Mouse (Mus musculus) CH12.LX (cell line): ENCODE data around the gene Timp2. TPM values are rescaled to one million over a fixed set of nuclear protein-coding genes. Genes with fewer than 3 reads are reported as not detected.

ENCODE experiments used
- DNase-seq: peaks from one replicate; pipeline ENCODE4 v3.0.0-alpha.2; 2013; ENCODE audit errors: extremely low read depth
- H3K27ac ChIP-seq: 2 replicates; pipeline ENCODE4 v1.5.1; 2012; ENCODE audit warnings: low read depth, mild to moderate bottlenecking, control low read depth, moderate library complexity; ENCODE audit not compliant: insufficient read depth
- H3K27me3 ChIP-seq: replicated peaks from 2 replicates; pipeline ENCODE3; 2012; ENCODE audit warnings: inconsistent platforms
- H3K36me3 ChIP-seq, 2 experiments: replicated peaks in 1 of 2; 2 replicates each; pipeline versions ENCODE3 to v1.6.1; 2012; ENCODE audit warnings: inconsistent platforms in 1 of 2, low read length in 1 of 2, mild to moderate bottlenecking in 1 of 2, mixed read lengths in 1 of 2, moderate library complexity in 1 of 2; ENCODE audit not compliant: control insufficient read depth in 1 of 2, insufficient read depth in 1 of 2
- H3K4me1 ChIP-seq, 2 experiments: 2 replicates each; pipeline ENCODE4 v1.6.1; 2012; ENCODE audit warnings: inconsistent platforms in 1 of 2, moderate library complexity in 1 of 2; ENCODE audit not compliant: insufficient read depth in 2 of 2, control insufficient read depth in 1 of 2
- H3K4me2 ChIP-seq: 2 replicates; pipeline ENCODE4 v1.6.1; 2012; ENCODE audit warnings: low read depth, mild to moderate bottlenecking, control low read depth; ENCODE audit not compliant: poor library complexity, insufficient read depth, severe bottlenecking
- H3K4me3 ChIP-seq, 3 experiments: fragments of 150-350 bp in 1 of 3; sonication (generic) in 1 of 3; replicated peaks in 1 of 3; 2 replicates each; pipeline versions ENCODE3 to v1.5.1; 2011 to 2012; ENCODE audit warnings: low read depth in 2 of 3, low read length in 2 of 3, mild to moderate bottlenecking in 2 of 3, moderate library complexity in 2 of 3, control low read depth in 1 of 3, improper control_type of control experiment in 1 of 3, inconsistent platforms in 1 of 3, mixed read lengths in 1 of 3; ENCODE audit not compliant: poor library complexity in 1 of 3
- H3K79me2 ChIP-seq: replicated peaks from 2 replicates; pipeline ENCODE4 v1.6.1; 2012; ENCODE audit warnings: mild to moderate bottlenecking, moderate library complexity; ENCODE audit not compliant: control insufficient read depth, poor library complexity, insufficient read depth, severe bottlenecking; ENCODE audit errors: extremely low read depth
- H3K9ac ChIP-seq: 2 replicates; pipeline ENCODE4 v1.6.1; 2012; ENCODE audit warnings: low read depth, mild to moderate bottlenecking, control low read depth, moderate library complexity; ENCODE audit not compliant: insufficient read depth
- H3K9me3 ChIP-seq: replicated peaks from 2 replicates; pipeline ENCODE3; 2012; ENCODE audit warnings: low read length, inconsistent platforms, mixed read lengths
- BHLHE40 ChIP-seq: IDR thresholded peaks from 2 replicates; pipeline ENCODE4 v1.6.1; 2011; ENCODE audit warnings: mild to moderate bottlenecking, low read depth, low read length, improper control_type of control experiment
- CHD1 ChIP-seq: IDR thresholded peaks from 2 replicates; pipeline ENCODE4 v1.6.1; 2012; ENCODE audit warnings: low read depth, low read length, improper control_type of control experiment, inconsistent platforms
- CTCF ChIP-seq, 2 experiments: IDR thresholded peaks in 1 of 2; conservative IDR thresholded peaks in 1 of 2; 2 replicates each; pipeline ENCODE4 v1.5.1; 2011 to 2012; ENCODE audit warnings: low read depth in 2 of 2, low read length in 2 of 2, improper control_type of control experiment in 1 of 2, inconsistent platforms in 1 of 2, mild to moderate bottlenecking in 1 of 2, moderate library complexity in 1 of 2
- EP300 ChIP-seq: IDR thresholded peaks from 2 replicates; pipeline ENCODE4 v1.6.1; 2011; ENCODE audit warnings: low read length, improper control_type of control experiment
- IRF4 ChIP-seq: IDR thresholded peaks from 2 replicates; pipeline ENCODE4 v1.6.1; 2014; ENCODE audit warnings: low read depth, mild to moderate bottlenecking, inconsistent platforms, low read length, improper control_type of control experiment
- MAX ChIP-seq: IDR thresholded peaks from 2 replicates; pipeline ENCODE4 v1.6.1; 2011; ENCODE audit warnings: low read length, improper control_type of control experiment
- MEF2A ChIP-seq: IDR thresholded peaks from 2 replicates; pipeline ENCODE4 v1.6.1; 2014; ENCODE audit warnings: low read depth, mild to moderate bottlenecking, inconsistent platforms, low read length, improper control_type of control experiment, borderline replicate concordance
- MXI1 ChIP-seq: IDR thresholded peaks from 2 replicates; pipeline ENCODE4 v1.6.1; 2011; ENCODE audit warnings: mild to moderate bottlenecking, low read depth, low read length, improper control_type of control experiment
- NRF1 ChIP-seq: IDR thresholded peaks from 2 replicates; pipeline ENCODE4 v1.6.1; 2014; ENCODE audit warnings: low read depth, mild to moderate bottlenecking, inconsistent platforms, low read length, improper control_type of control experiment, moderate library complexity
- PAX5 ChIP-seq: IDR thresholded peaks from 2 replicates; pipeline ENCODE4 v1.6.1; 2012; ENCODE audit warnings: low read length, inconsistent platforms, mixed read lengths
- POLR2A ChIP-seq: IDR thresholded peaks from 2 replicates; pipeline ENCODE4 v1.6.1; 2011; ENCODE audit warnings: low read depth, mild to moderate bottlenecking, improper control_type of control experiment, low read length
- POLR2AphosphoS2 ChIP-seq: IDR thresholded peaks from 2 replicates; pipeline ENCODE4 v1.6.1; 2011; ENCODE audit warnings: low read depth, low read length, improper control_type of control experiment
- RAD21 ChIP-seq: IDR thresholded peaks from 2 replicates; pipeline ENCODE4 v1.6.1; 2011; ENCODE audit warnings: low read depth, mild to moderate bottlenecking, low read length, improper control_type of control experiment, moderate library complexity
- SIN3A ChIP-seq: IDR thresholded peaks from 2 replicates; pipeline ENCODE4 v1.6.1; 2012; ENCODE audit warnings: low read length, improper control_type of control experiment, inconsistent platforms
- SMC3 ChIP-seq: IDR thresholded peaks from 2 replicates; pipeline ENCODE4 v1.6.1; 2011; ENCODE audit warnings: low read depth, low read length, improper control_type of control experiment
- TBP ChIP-seq: conservative IDR thresholded peaks from 2 replicates; pipeline ENCODE4 v1.6.1; 2011; ENCODE audit warnings: low read depth, low read length, improper control_type of control experiment
- TCF12 ChIP-seq: IDR thresholded peaks from 2 replicates; pipeline ENCODE4 v1.6.1; 2014; ENCODE audit warnings: low read depth, mild to moderate bottlenecking, inconsistent platforms, low read length, improper control_type of control experiment
- UBTF ChIP-seq: IDR thresholded peaks from 2 replicates; pipeline ENCODE4 v1.6.1; 2012; ENCODE audit warnings: low read depth, mild to moderate bottlenecking, inconsistent platforms, low read length, improper control_type of control experiment, moderate library complexity
- ZNF384 ChIP-seq: IDR thresholded peaks from 2 replicates; pipeline ENCODE4 v1.6.1; 2012; ENCODE audit warnings: low read depth, low read length, improper control_type of control experiment, inconsistent platforms
- dilution Hi-C: fragments of 300-500 bp; cut with MboI; formaldehyde crosslinking; loops from 2 replicates; pipeline ENCODE4 v1.14.3; 2020; ENCODE audit warnings: low sequenced_read_pairs; ENCODE audit not compliant: extremely low pct_unique_long_range_greater_than_20kb, extremely low pct_ligation_motif_present
- in situ Hi-C: fragments of 300-500 bp; cut with MboI; formaldehyde crosslinking; loops from 3 replicates; pipeline ENCODE4 v1.14.3; 2019; ENCODE audit warnings: low sequenced_read_pairs, low pct_ligation_motif_present, low pct_unique_long_range_greater_than_20kb, mixed read lengths
- polyA plus RNA-seq: library from polyadenylated mRNA; unstranded; fragments of >175 nt; gene quantifications from 2 replicates; pipeline ENCODE4 v1.2.1, GENCODE M21; 2012; ENCODE audit warnings: low read depth; ENCODE audit not compliant: insufficient read length
- total RNA-seq, 2 experiments: library from RNA; depleted of rRNA; stranded (reverse); fragments of 300-350 nt in 1 of 2; fragments of >200 nt in 1 of 2; gene quantifications; 2 replicates each; pipeline ENCODE4 v1.2.3; 2012 to 2014

Gene Timp2
- total and polyA plus RNA-seq, 3 experiments: 0.34 TPM; not detected in 2

GRCm38 (mm10) chr11:118333431-118333830 is 22.1 kb downstream of the Timp2 start:
- in situ Hi-C loops: no loop called here
- no peaks in the 10 kb centered on the region for H3K79me2 ChIP-seq
- no peaks in the 10 kb centered on the region for H3K36me3 ChIP-seq
- H3K9ac ChIP-seq: no peak overlapping the region
- peaks cover 69% of the 10 kb centered on the region for H3K27me3 ChIP-seq
- no peaks in the 10 kb centered on the region for H3K4me1 ChIP-seq
- dilution Hi-C loops: no loop called here
- DNase-seq: no peak
- H3K4me3 ChIP-seq: no peak overlapping the region
- H3K9me3 ChIP-seq: peaks cover 6% of the 10 kb centered on the region
- no peak overlapping the region for H3K27ac ChIP-seq
- no peak overlapping the region for H3K4me2 ChIP-seq
- TF ChIP-seq EP300 (no peak), PAX5 (no peak), BHLHE40 (no peak), CHD1 (no peak)

GRCm38 (mm10) chr11:118332376-118332775 is 23.2 kb downstream of the Timp2 start:
- Histone ChIP-seq H3K4me1 (no peaks in the 10 kb centered on the region), H3K27ac (no peak overlapping the region), H3K79me2 (no peaks in the 10 kb centered on the region), H3K9ac (no peak overlapping the region), H3K36me3 (no peaks in the 10 kb centered on the region), H3K4me2 (no peak overlapping the region), H3K9me3 (peaks cover 6% of the 10 kb centered on the region), H3K4me3 (no peak overlapping the region), H3K27me3 (peaks cover 70% of the 10 kb centered on the region)
- in situ Hi-C loops: no loop called here
- TF ChIP-seq RAD21 (no peak), CTCF (conservative IDR thresholded peaks at IDR 0.05 in 1 of 2, IDR thresholded peaks at IDR 0.05 in 1 of 2; ENCODE audit: low read depth in 2 of 2, low read length in 2 of 2) (no peak), SIN3A (no peak), SMC3 (no peak), POLR2AphosphoS2 (no peak), NRF1 (no peak), MEF2A (no peak), TBP (no peak), ZNF384 (no peak), EP300 (no peak), IRF4 (no peak), MXI1 (no peak), UBTF (no peak), POLR2A (no peak), MAX (no peak), BHLHE40 (no peak), TCF12 (no peak), PAX5 (no peak)
- dilution Hi-C loops: no loop called here
- no peak for DNase-seq
